Mouse (Mus musculus) mouse trophoblast stem cell (cell line): ENCODE measurements around the gene Fam71e1.

Experiments used
- in situ Hi-C, 2 experiments: fragments of 300-500 bp; cut with MseI, MboI; formaldehyde crosslinking; loops; 2 replicates in 1 of 2; 3 replicates in 1 of 2; pipeline ENCODE4 v1.15.1; 2025

Gene Fam71e1

GRCm38 (mm10) chr7:44495992-44496770 is at the start of gene Fam71e1, which contains the start of gene Emc10:
Fam71e1 (plus strand) TSS chr7:44496581.
Emc10 (minus strand) TSS chr7:44496529.
- in situ Hi-C loops, result no loop called here

GRCm38 (mm10) chr7:44453256-44453655 is 43.1 kb upstream of the Fam71e1 start:
- in situ Hi-C loops, result no loop called here

- in situ Hi-C loops, result no loop called here
Observed at GRCm38 (mm10) chr7:44456302-44456701, 40.1 kb upstream of the Fam71e1 start.

GRCm38 (mm10) chr7:44460067-44460466 is 36.3 kb upstream of the Fam71e1 start:
- in situ Hi-C loops, result no loop called here

GRCm38 (mm10) chr7:44460767-44461502 is 35.4 kb upstream of the Fam71e1 start:
- in situ Hi-C loops, result no loop called here

GRCm38 (mm10) chr7:44461503-44462217 is 34.7 kb upstream of the Fam71e1 start:
- in situ Hi-C loops, result no loop called here

GRCm38 (mm10) chr7:44462218-44463055 is 33.9 kb upstream of the Fam71e1 start:
- in situ Hi-C loops, result no loop called here

GRCm38 (mm10) chr7:44463056-44463425 is 33.3 kb upstream of the Fam71e1 start:
- in situ Hi-C loops, result no loop called here

GRCm38 (mm10) chr7:44463556-44464225 is 32.7 kb upstream of the Fam71e1 start:
- in situ Hi-C loops, result no loop called here

- in situ Hi-C loops, result no loop called here
Observed at GRCm38 (mm10) chr7:44464511-44464910, 31.9 kb upstream of the Fam71e1 start.

- in situ Hi-C loops, result no loop called here
Observed at GRCm38 (mm10) chr7:44465111-44465510, 31.3 kb upstream of the Fam71e1 start, which contains the start of gene Aspdh. Aspdh (plus strand) TSS chr7:44465391.

- in situ Hi-C loops, result no loop called here
Observed at GRCm38 (mm10) chr7:44466006-44466887, 30.1 kb upstream of the Fam71e1 start.

GRCm38 (mm10) chr7:44466888-44467311 is 29.5 kb upstream of the Fam71e1 start:
- in situ Hi-C loops, result no loop called here

- in situ Hi-C loops, result no loop called here
Observed at GRCm38 (mm10) chr7:44467811-44468411, 28.5 kb upstream of the Fam71e1 start, which contains the start of gene Josd2. Josd2 (plus strand) TSS chr7:44467980.

- in situ Hi-C loops, result no loop called here
Observed at GRCm38 (mm10) chr7:44468644-44469285, 27.6 kb upstream of the Fam71e1 start.

- in situ Hi-C loops, result no loop called here
Observed at GRCm38 (mm10) chr7:44469677-44470675, 26.4 kb upstream of the Fam71e1 start.
